Mouse (Mus musculus) CH12.LX (cell line): ENCODE measurements around the gene Fra10ac1. TPM values are rescaled to one million over a fixed set of nuclear protein-coding genes. Genes with fewer than 3 reads are reported as not detected.

Source experiments
- DNase-seq: peaks from one replicate; pipeline ENCODE4 v3.0.0-alpha.2; 2013; ENCODE audit errors: extremely low read depth
- H3K27ac ChIP-seq: 2 replicates; pipeline ENCODE4 v1.5.1; 2012; ENCODE audit warnings: low read depth, mild to moderate bottlenecking, control low read depth, moderate library complexity; ENCODE audit not compliant: insufficient read depth
- H3K27me3 ChIP-seq: replicated peaks from 2 replicates; pipeline ENCODE3; 2012; ENCODE audit warnings: inconsistent platforms
- H3K36me3 ChIP-seq, 2 experiments: replicated peaks in 1 of 2; 2 replicates each; pipeline versions ENCODE3 to v1.6.1; 2012; ENCODE audit warnings: inconsistent platforms in 1 of 2, low read length in 1 of 2, mild to moderate bottlenecking in 1 of 2, mixed read lengths in 1 of 2, moderate library complexity in 1 of 2; ENCODE audit not compliant: control insufficient read depth in 1 of 2, insufficient read depth in 1 of 2
- H3K4me1 ChIP-seq, 2 experiments: 2 replicates each; pipeline ENCODE4 v1.6.1; 2012; ENCODE audit warnings: inconsistent platforms in 1 of 2, moderate library complexity in 1 of 2; ENCODE audit not compliant: insufficient read depth in 2 of 2, control insufficient read depth in 1 of 2
- H3K4me2 ChIP-seq: 2 replicates; pipeline ENCODE4 v1.6.1; 2012; ENCODE audit warnings: low read depth, mild to moderate bottlenecking, control low read depth; ENCODE audit not compliant: poor library complexity, insufficient read depth, severe bottlenecking
- H3K4me3 ChIP-seq, 3 experiments: fragments of 150-350 bp in 1 of 3; sonication (generic) in 1 of 3; replicated peaks in 1 of 3; 2 replicates each; pipeline versions ENCODE3 to v1.5.1; 2011 to 2012; ENCODE audit warnings: low read depth in 2 of 3, low read length in 2 of 3, mild to moderate bottlenecking in 2 of 3, moderate library complexity in 2 of 3, control low read depth in 1 of 3, improper control_type of control experiment in 1 of 3, inconsistent platforms in 1 of 3, mixed read lengths in 1 of 3; ENCODE audit not compliant: poor library complexity in 1 of 3
- H3K79me2 ChIP-seq: replicated peaks from 2 replicates; pipeline ENCODE4 v1.6.1; 2012; ENCODE audit warnings: mild to moderate bottlenecking, moderate library complexity; ENCODE audit not compliant: control insufficient read depth, poor library complexity, insufficient read depth, severe bottlenecking; ENCODE audit errors: extremely low read depth
- H3K9ac ChIP-seq: 2 replicates; pipeline ENCODE4 v1.6.1; 2012; ENCODE audit warnings: low read depth, mild to moderate bottlenecking, control low read depth, moderate library complexity; ENCODE audit not compliant: insufficient read depth
- H3K9me3 ChIP-seq: replicated peaks from 2 replicates; pipeline ENCODE3; 2012; ENCODE audit warnings: low read length, inconsistent platforms, mixed read lengths
- BHLHE40 ChIP-seq: IDR thresholded peaks from 2 replicates; pipeline ENCODE4 v1.6.1; 2011; ENCODE audit warnings: mild to moderate bottlenecking, low read depth, low read length, improper control_type of control experiment
- CHD1 ChIP-seq: IDR thresholded peaks from 2 replicates; pipeline ENCODE4 v1.6.1; 2012; ENCODE audit warnings: low read depth, low read length, improper control_type of control experiment, inconsistent platforms
- CHD2 ChIP-seq: IDR thresholded peaks from 2 replicates; pipeline ENCODE4 v1.6.1; 2011; ENCODE audit warnings: low read length, improper control_type of control experiment
- E2F4 ChIP-seq: IDR thresholded peaks from 2 replicates; pipeline ENCODE4 v1.6.1; 2011; ENCODE audit warnings: low read depth, low read length, improper control_type of control experiment; ENCODE audit not compliant: insufficient replicate concordance
- EP300 ChIP-seq: IDR thresholded peaks from 2 replicates; pipeline ENCODE4 v1.6.1; 2011; ENCODE audit warnings: low read length, improper control_type of control experiment
- HCFC1 ChIP-seq: IDR thresholded peaks from 2 replicates; pipeline ENCODE4 v1.6.1; 2012; ENCODE audit warnings: low read depth, mild to moderate bottlenecking, inconsistent platforms, low read length, improper control_type of control experiment
- KAT2A ChIP-seq: IDR thresholded peaks from 2 replicates; pipeline ENCODE4 v1.6.1; 2012; ENCODE audit warnings: low read length, improper control_type of control experiment, inconsistent platforms; ENCODE audit not compliant: insufficient replicate concordance
- MAX ChIP-seq: IDR thresholded peaks from 2 replicates; pipeline ENCODE4 v1.6.1; 2011; ENCODE audit warnings: low read length, improper control_type of control experiment
- MAZ ChIP-seq: IDR thresholded peaks from 2 replicates; pipeline ENCODE4 v1.6.1; 2012; ENCODE audit warnings: low read depth, mild to moderate bottlenecking, inconsistent platforms, low read length, improper control_type of control experiment, moderate library complexity
- MXI1 ChIP-seq: IDR thresholded peaks from 2 replicates; pipeline ENCODE4 v1.6.1; 2011; ENCODE audit warnings: mild to moderate bottlenecking, low read depth, low read length, improper control_type of control experiment
- MYC ChIP-seq: IDR thresholded peaks from 2 replicates; pipeline ENCODE4 v1.6.1; 2011; ENCODE audit warnings: low read depth, mild to moderate bottlenecking, improper control_type of control experiment, low read length
- NRF1 ChIP-seq: IDR thresholded peaks from 2 replicates; pipeline ENCODE4 v1.6.1; 2014; ENCODE audit warnings: low read depth, mild to moderate bottlenecking, inconsistent platforms, low read length, improper control_type of control experiment, moderate library complexity
- PAX5 ChIP-seq: IDR thresholded peaks from 2 replicates; pipeline ENCODE4 v1.6.1; 2012; ENCODE audit warnings: low read length, inconsistent platforms, mixed read lengths
- POLR2A ChIP-seq: IDR thresholded peaks from 2 replicates; pipeline ENCODE4 v1.6.1; 2011; ENCODE audit warnings: low read depth, mild to moderate bottlenecking, improper control_type of control experiment, low read length
- SIN3A ChIP-seq: IDR thresholded peaks from 2 replicates; pipeline ENCODE4 v1.6.1; 2012; ENCODE audit warnings: low read length, improper control_type of control experiment, inconsistent platforms
- TBP ChIP-seq: conservative IDR thresholded peaks from 2 replicates; pipeline ENCODE4 v1.6.1; 2011; ENCODE audit warnings: low read depth, low read length, improper control_type of control experiment
- UBTF ChIP-seq: IDR thresholded peaks from 2 replicates; pipeline ENCODE4 v1.6.1; 2012; ENCODE audit warnings: low read depth, mild to moderate bottlenecking, inconsistent platforms, low read length, improper control_type of control experiment, moderate library complexity
- USF1 ChIP-seq: IDR thresholded peaks from 2 replicates; pipeline ENCODE4 v1.6.1; 2014; ENCODE audit warnings: low read depth, mild to moderate bottlenecking, inconsistent platforms, low read length, improper control_type of control experiment
- USF2 ChIP-seq: conservative IDR thresholded peaks from 2 replicates; pipeline ENCODE4 v1.6.1; 2011; ENCODE audit warnings: low read depth, low read length, improper control_type of control experiment
- dilution Hi-C: fragments of 300-500 bp; cut with MboI; formaldehyde crosslinking; loops from 2 replicates; pipeline ENCODE4 v1.14.3; 2020; ENCODE audit warnings: low sequenced_read_pairs; ENCODE audit not compliant: extremely low pct_unique_long_range_greater_than_20kb, extremely low pct_ligation_motif_present
- in situ Hi-C: fragments of 300-500 bp; cut with MboI; formaldehyde crosslinking; loops from 3 replicates; pipeline ENCODE4 v1.14.3; 2019; ENCODE audit warnings: low sequenced_read_pairs, low pct_ligation_motif_present, low pct_unique_long_range_greater_than_20kb, mixed read lengths
- polyA plus RNA-seq: library from polyadenylated mRNA; unstranded; fragments of >175 nt; gene quantifications from 2 replicates; pipeline ENCODE4 v1.2.1, GENCODE M21; 2012; ENCODE audit warnings: low read depth; ENCODE audit not compliant: insufficient read length
- total RNA-seq, 2 experiments: library from RNA; depleted of rRNA; stranded (reverse); fragments of 300-350 nt in 1 of 2; fragments of >200 nt in 1 of 2; gene quantifications; 2 replicates each; pipeline ENCODE4 v1.2.3; 2012 to 2014

Gene Fra10ac1
- total and polyA plus RNA-seq, 3 experiments: 21.1 to 50.4 (median 21.6) TPM

DNA sequence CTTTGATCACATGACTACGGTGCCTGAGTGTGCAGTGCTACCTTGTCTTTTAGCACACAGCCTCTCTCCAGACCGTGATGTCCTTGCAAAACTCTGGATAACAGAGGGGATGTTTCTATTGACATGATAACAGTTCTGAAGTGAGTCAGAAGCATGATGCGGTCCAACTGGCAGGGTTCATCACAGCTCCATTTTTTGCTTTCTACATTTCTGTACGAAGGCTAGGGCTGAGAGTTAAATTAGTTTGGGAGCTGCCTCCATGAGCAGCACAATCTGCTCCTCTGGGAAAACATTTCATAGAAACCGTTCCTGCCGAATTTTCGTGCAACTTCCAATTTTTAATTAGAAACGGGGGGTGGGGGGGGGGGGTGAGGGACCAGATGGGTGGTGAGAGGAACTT, 25.7 kb upstream of the Fra10ac1 start:
- H3K4me3 ChIP-seq: no peak overlapping the region
- H3K27me3 ChIP-seq: no peaks in the 10 kb centered on the region
- H3K36me3 ChIP-seq: no peaks in the 10 kb centered on the region
- in situ Hi-C loops: loop anchor here (10.0 kb wide), 1 partner anchor 105 kb away; no protein-coding TSS in a partner anchor
- DNase-seq: no peak
- H3K9me3 ChIP-seq: no peaks in the 10 kb centered on the region
- H3K79me2 ChIP-seq: no peaks in the 10 kb centered on the region
- dilution Hi-C loops: no loop called here
- no peak overlapping the region for H3K27ac ChIP-seq
- H3K4me1 ChIP-seq: no peaks in the 10 kb centered on the region
- TF ChIP-seq UBTF: no peak
- no peak overlapping the region for H3K4me2 ChIP-seq
- no peak overlapping the region for H3K9ac ChIP-seq

DNA sequence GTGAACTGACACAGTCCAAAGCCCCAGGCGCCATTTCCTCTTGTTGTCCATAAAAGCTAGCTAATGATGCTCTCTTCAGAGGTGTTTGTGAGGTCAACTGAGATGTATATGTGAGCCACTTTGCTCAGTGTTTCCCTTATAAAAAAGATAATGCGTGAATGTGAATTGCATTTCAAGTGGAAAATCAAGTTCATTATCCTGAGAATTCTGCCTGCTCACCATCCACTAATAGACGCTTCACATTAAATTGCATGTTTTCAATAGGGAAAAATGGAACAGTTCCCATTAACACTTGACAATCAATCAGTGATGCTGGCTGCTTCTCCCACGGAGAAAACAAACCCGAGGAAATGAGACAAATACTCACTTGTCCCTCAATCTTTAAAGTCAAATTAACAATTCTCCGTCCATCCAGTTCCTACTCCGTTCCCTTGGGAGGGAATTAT, 22.2 kb upstream of the Fra10ac1 start:
- dilution Hi-C loops: no loop called here
- DNase-seq: no peak
- in situ Hi-C loops: no loop called here

DNA sequence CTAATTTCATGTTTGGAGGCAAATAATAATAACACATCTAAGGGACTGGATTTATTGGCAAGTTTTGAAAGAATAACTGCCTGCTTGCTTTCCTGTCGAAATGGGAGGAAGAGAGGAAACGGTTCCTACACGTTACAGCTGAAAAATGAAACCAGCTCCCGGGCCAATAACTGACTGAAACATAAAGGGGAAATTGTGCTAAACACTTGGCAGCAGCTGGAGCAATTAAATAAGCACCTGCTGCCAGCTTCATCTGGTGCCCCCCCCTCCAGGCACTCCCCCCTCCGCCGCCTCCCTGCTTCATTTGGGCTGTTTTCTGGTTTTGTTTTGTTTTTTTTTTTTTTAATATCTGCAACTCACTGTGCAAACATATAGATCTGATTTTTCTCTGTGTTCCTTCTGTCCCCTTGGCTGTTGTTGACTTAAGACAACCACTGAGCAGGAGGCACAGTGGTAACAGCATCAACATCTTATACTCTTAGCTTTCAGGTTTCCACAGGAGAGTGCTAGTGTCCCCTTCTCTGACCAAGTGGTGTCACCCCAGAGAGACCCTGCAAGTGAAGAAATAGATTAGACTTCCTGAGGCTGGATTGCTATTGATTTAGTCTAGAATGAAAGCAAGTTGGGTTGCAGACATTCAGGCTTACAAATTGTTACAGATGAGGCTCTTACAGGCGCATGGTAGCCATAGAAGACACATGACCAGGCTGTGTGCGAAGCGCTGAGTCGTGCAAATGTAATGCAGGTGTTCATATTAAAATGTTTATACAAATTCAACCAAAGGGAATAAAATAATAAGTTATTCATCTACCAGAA, 21.6 kb upstream of the Fra10ac1 start:
- no peak overlapping the region for H3K4me3 ChIP-seq
- in situ Hi-C loops (no loop called here), dilution Hi-C loops (no loop called here)
- no peak for DNase-seq
- no peak for TF ChIP-seq PAX5
- TF ChIP-seq, all 38 proteins: peak for 0
- H3K4me1 ChIP-seq: no peaks in the 10 kb centered on the region
- H3K27me3 ChIP-seq: no peaks in the 10 kb centered on the region
- H3K27ac ChIP-seq: no peak overlapping the region
- H3K9me3 ChIP-seq: no peaks in the 10 kb centered on the region
- H3K79me2 ChIP-seq: no peaks in the 10 kb centered on the region
- no peaks in the 10 kb centered on the region for H3K36me3 ChIP-seq
- H3K4me2 ChIP-seq: peak overlapping the region; percentile 34; the same call in 1 of the 2 replicates
- H3K9ac ChIP-seq: no peak overlapping the region

More for the DNA sequence above, 22.2 kb upstream of the Fra10ac1 start:
- Histone ChIP-seq H3K9me3 (no peaks in the 10 kb centered on the region), H3K4me2 (no peak overlapping the region), H3K27me3 (no peaks in the 10 kb centered on the region), H3K4me1 (no peaks in the 10 kb centered on the region), H3K27ac (no peak overlapping the region), H3K36me3 (no peaks in the 10 kb centered on the region), H3K79me2 (no peaks in the 10 kb centered on the region), H3K4me3 (no peak overlapping the region), H3K9ac (no peak overlapping the region)
- TF ChIP-seq MYC: no peak
- no peak for TF ChIP-seq KAT2A
- no peak for TF ChIP-seq SIN3A
- no peak for TF ChIP-seq NRF1
- TF ChIP-seq BHLHE40: no peak
- TF ChIP-seq USF2: no peak
- no peak for TF ChIP-seq POLR2A
- TF ChIP-seq E2F4: no peak
- no peak for TF ChIP-seq HCFC1
- no peak for TF ChIP-seq MAZ
- TF ChIP-seq EP300: no peak
- TF ChIP-seq TBP: no peak
- TF ChIP-seq USF1: no peak
- no peak for TF ChIP-seq MAX
- TF ChIP-seq CHD1: no peak
- no peak for TF ChIP-seq MXI1
- no peak for TF ChIP-seq CHD2
